Mouse (Mus musculus): ENCODE measurements around the gene Fam3c. TPM values are rescaled to one million over a fixed set of nuclear protein-coding genes. Genes with fewer than 3 reads are reported as not detected.
"Not testable (repeated sequence)": the region's sequence is repeated elsewhere in the genome, so short reads cannot be mapped to it uniquely, and the experiment has no call there.

Fam3c gene
- polyA plus RNA-seq, 1 experiment from 2014 or later, result 59.1 TPM

DNA sequence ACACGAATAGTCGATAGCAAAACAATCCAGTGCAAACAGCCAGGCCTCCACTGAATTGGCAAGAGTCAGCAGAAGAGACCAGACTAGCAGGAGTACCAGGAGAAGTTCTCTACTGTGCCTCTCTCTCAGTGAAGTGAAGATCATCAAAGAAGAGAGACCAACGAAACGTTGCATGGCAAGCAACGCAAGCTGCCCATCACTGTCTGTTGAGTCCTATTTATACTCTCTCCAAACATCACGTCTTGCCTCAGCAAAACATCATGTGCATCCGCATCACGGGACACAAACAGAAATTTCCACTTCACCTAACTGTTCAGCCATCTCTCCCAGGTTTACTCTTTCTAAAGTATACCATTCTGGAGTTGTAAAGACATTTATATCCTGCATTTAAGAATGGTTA lies 91.9 kb downstream of the Fam3c start:
- WGBS, result 85% methylated on average over 8 of the region's 8 CpGs

DNA sequence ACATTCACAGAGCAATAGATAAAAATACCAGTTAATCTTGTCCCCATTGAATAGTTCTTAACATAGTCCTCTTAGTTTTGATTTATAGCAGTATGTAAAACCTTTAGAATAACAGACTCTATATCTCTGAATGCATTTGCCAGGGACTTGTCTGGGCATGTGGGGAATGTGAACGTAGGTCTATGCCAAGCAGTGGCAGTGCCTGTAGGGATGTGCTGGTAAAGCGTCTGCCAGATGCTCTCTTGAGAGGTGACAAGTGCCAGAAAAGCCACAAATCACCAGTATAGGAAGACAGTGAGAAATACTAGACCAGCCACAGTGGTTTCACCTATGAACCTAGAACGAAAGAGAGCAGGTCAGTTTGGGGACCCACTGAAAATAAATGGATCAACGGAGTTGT lies 93.5 kb downstream of the Fam3c start:
- ATAC-seq (ENCODE audit: insufficient number of reproducible peaks, low FRiP score, low TSS enrichment, low read depth), result no peak
- H3K36me3 ChIP-seq, result no peaks in the 10 kb centered on the region
- H3K27ac ChIP-seq (replicated peaks), result no peak overlapping the region
- no peak overlapping the region for H3K9ac ChIP-seq
- no peaks in the 10 kb centered on the region for H3K4me1 ChIP-seq
- no peak overlapping the region for H3K4me2 ChIP-seq (replicated peaks)
- H3K4me3 ChIP-seq (replicated peaks), result no peak overlapping the region
- 62% methylated on average over 4 of the region's 4 CpGs for WGBS
- no peaks in the 10 kb centered on the region for H3K9me3 ChIP-seq (replicated peaks)
- no peaks in the 10 kb centered on the region for H3K27me3 ChIP-seq

More for the DNA sequence above, 91.9 kb downstream of the Fam3c start:
- ATAC-seq (ENCODE audit: insufficient number of reproducible peaks, low FRiP score, low TSS enrichment, low read depth); H3K36me3 ChIP-seq; H3K9me3 ChIP-seq (replicated peaks); H3K4me2 ChIP-seq (replicated peaks); H3K27me3 ChIP-seq; H3K4me3 ChIP-seq (replicated peaks); H3K9ac ChIP-seq; H3K4me1 ChIP-seq; H3K27ac ChIP-seq (replicated peaks): not testable (repeated sequence)

- no peaks in the 10 kb centered on the region for H3K4me1 ChIP-seq
- no peak overlapping the region for H3K9ac ChIP-seq
- H3K36me3 ChIP-seq, result peaks cover 5% of the 10 kb centered on the region; the same call in 1 of the 2 replicates
- H3K27ac ChIP-seq (replicated peaks), result no peak overlapping the region
- no peaks in the 10 kb centered on the region for H3K9me3 ChIP-seq (replicated peaks)
- H3K4me2 ChIP-seq (replicated peaks), result no peak overlapping the region
- no peak overlapping the region for H3K4me3 ChIP-seq (replicated peaks)
- no peaks in the 10 kb centered on the region for H3K27me3 ChIP-seq
- ATAC-seq (ENCODE audit: insufficient number of reproducible peaks, low FRiP score, low TSS enrichment, low read depth), result no peak
- WGBS, result 86% methylated on average over 4 of the region's 4 CpGs
Observed at GRCm38 (mm10) chr6:22258784-22259183, 97.3 kb downstream of the Fam3c start.

Other genes starting within 250 kb of the Fam3c start
- gene Wnt16, start 68.0 kb downstream of the Fam3c start, polyA plus RNA-seq (2015; fragmentation: Nextera tagmentation; extraction: Ambion mirVana), result 8.9 and 9.3 TPM in 2 replicates

Data from embryonic facial prominence, embryonic 15.5 days (tissue).